Mouse (Mus musculus): Measurements from ENCODE around the gene Tssk6. TPM values are rescaled to one million over a fixed set of nuclear protein-coding genes. Genes with fewer than 3 reads are reported as not detected.
A peak's percentile ranks its signal among the peaks of the same experiment; 100 is the strongest.

Gene Tssk6
- total and polyA plus RNA-seq, 2 experiments, result 0.09 TPM; not detected in 1

- TF ChIP-seq POLR2A (IDR thresholded peaks at IDR 0.05; ENCODE audit: extremely low read depth, insufficient read depth, low read length) (no peak), CTCF (IDR thresholded peaks at IDR 0.05; ENCODE audit: low read depth, low read length) (0 out of 2 replicates have a peak, but pooled peaks have one; percentile 0)
- no peaks in the 10 kb centered on the region for H3K79me2 ChIP-seq (ENCODE audit: control insufficient read depth, insufficient read depth, low read length)
- DNase-seq (ENCODE audit: extremely low read depth, low read depth, low spot score), result no peak
- H3K27ac ChIP-seq (replicated peaks; ENCODE audit: insufficient read depth, low read depth, low read length), result no peak overlapping the region
- H3K36me3 ChIP-seq (ENCODE audit: control insufficient read depth, insufficient read depth, low read length), result no peaks in the 10 kb centered on the region
- no peak overlapping the region for H3K9ac ChIP-seq (ENCODE audit: low read depth, low read length)
- WGBS, result 85% methylated on average over 13 of the region's 13 CpGs
- H3K4me3 ChIP-seq (ENCODE audit: insufficient read depth, low read depth, low read length), result no peak overlapping the region
- no peaks in the 10 kb centered on the region for H3K27me3 ChIP-seq (ENCODE audit: control insufficient read depth, insufficient read depth, low read length)
- no peaks in the 10 kb centered on the region for H3K4me1 ChIP-seq (ENCODE audit: control insufficient read depth, insufficient read depth, low read length)
Measured at GRCm38 (mm10) chr8:69874654-69875053, 27.3 kb upstream of the Tssk6 start.

DNA sequence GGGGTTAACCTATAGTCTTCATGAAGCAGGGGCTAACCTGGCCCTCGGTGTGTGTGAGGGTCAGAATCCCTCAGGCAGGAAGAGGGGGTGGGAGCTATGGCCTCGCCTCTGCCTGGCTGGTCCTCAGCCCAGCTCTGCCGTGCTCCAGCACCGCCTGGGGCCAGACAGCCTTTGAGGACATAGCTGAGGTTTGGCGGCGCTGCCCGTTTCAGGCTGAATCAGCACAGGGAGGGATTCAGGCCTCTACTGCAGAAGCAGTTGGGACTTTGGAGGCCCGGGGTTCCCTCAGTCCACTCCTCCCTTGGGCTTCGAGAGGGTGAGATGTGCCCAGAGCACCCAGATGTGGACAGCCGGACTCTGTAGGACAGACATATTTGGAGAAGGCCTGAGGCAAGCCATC, 25.9 kb upstream of the Tssk6 start:
- no peak overlapping the region for H3K27ac ChIP-seq (replicated peaks; ENCODE audit: insufficient read depth, low read depth, low read length)
- no peak overlapping the region for H3K9ac ChIP-seq (ENCODE audit: low read depth, low read length)
- no peaks in the 10 kb centered on the region for H3K4me1 ChIP-seq (ENCODE audit: control insufficient read depth, insufficient read depth, low read length)
- H3K79me2 ChIP-seq (ENCODE audit: control insufficient read depth, insufficient read depth, low read length), result no peaks in the 10 kb centered on the region
- H3K36me3 ChIP-seq (ENCODE audit: control insufficient read depth, insufficient read depth, low read length), result no peaks in the 10 kb centered on the region
- no peak for DNase-seq (ENCODE audit: extremely low read depth, low read depth, low spot score)
- WGBS, result 61% methylated on average over 10 of the region's 10 CpGs
- peaks cover 8% of the 10 kb centered on the region for H3K27me3 ChIP-seq (ENCODE audit: control insufficient read depth, insufficient read depth, low read length)
- TF ChIP-seq POLR2A (IDR thresholded peaks at IDR 0.05; ENCODE audit: extremely low read depth, insufficient read depth, low read length), result no peak
- TF ChIP-seq CTCF (IDR thresholded peaks at IDR 0.05; ENCODE audit: low read depth, low read length), result no peak
- H3K4me3 ChIP-seq (ENCODE audit: insufficient read depth, low read depth, low read length), result no peak overlapping the region

DNA sequence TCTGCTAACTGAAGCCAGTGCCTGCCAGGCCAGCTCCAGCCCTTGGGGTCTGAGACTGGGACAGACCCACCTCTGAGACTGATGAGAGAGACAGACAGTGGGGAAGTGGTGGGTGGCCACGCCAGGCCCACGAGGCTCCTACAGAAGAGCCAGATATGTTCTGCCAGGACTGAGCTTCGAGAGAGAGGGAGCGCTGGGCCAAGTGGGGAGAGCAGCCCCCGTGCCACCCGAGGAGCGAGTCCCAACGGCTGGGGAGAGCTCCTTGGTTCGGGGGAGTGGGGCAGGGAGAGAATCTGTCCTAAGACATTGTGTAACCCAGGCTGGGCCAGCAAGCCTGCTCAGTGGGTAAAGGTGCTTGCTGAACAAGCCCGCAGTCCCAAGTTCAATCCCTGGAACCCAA, 25.0 kb upstream of the Tssk6 start:
- TF ChIP-seq POLR2A (IDR thresholded peaks at IDR 0.05; ENCODE audit: extremely low read depth, insufficient read depth, low read length) (no peak), CTCF (IDR thresholded peaks at IDR 0.05; ENCODE audit: low read depth, low read length) (no peak)
- DNase-seq (ENCODE audit: extremely low read depth, low read depth, low spot score), result no peak
- 85% methylated on average over 10 of the region's 10 CpGs for WGBS
- Histone ChIP-seq H3K4me1 (ENCODE audit: control insufficient read depth, insufficient read depth, low read length) (no peaks in the 10 kb centered on the region), H3K9ac (ENCODE audit: low read depth, low read length) (no peak overlapping the region), H3K36me3 (ENCODE audit: control insufficient read depth, insufficient read depth, low read length) (no peaks in the 10 kb centered on the region), H3K4me3 (ENCODE audit: insufficient read depth, low read depth, low read length) (no peak overlapping the region), H3K79me2 (ENCODE audit: control insufficient read depth, insufficient read depth, low read length) (no peaks in the 10 kb centered on the region), H3K27ac (replicated peaks; ENCODE audit: insufficient read depth, low read depth, low read length) (no peak overlapping the region), H3K27me3 (ENCODE audit: control insufficient read depth, insufficient read depth, low read length) (peaks cover 16% of the 10 kb centered on the region)

DNA sequence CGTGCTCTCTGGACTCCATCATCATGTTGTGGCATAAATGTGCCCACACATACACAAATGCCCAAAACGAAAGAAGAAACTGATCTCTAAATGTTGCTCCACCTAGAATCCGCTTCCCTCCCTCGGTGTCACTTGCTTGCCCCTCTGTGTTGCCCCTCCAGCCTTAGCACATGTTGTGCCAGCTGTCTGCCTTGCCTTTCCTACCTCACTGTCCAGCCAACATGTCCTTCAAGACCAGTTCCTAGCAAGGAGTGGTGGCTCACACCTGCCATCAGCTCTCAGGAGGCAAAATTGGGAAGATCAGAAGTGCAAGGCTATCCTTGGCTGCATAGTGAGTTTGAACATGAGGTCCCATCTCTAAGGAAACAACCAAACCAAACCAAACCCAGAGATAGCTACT, 24.6 kb upstream of the Tssk6 start:
- WGBS, result 86% methylated on average over 4 of the region's 4 CpGs
- H3K4me1 ChIP-seq (ENCODE audit: control insufficient read depth, insufficient read depth, low read length), result no peaks in the 10 kb centered on the region
- no peak overlapping the region for H3K9ac ChIP-seq (ENCODE audit: low read depth, low read length)
- H3K27me3 ChIP-seq (ENCODE audit: control insufficient read depth, insufficient read depth, low read length), result peaks cover 21% of the 10 kb centered on the region
- no peak for DNase-seq (ENCODE audit: extremely low read depth, low read depth, low spot score)
- TF ChIP-seq POLR2A (IDR thresholded peaks at IDR 0.05; ENCODE audit: extremely low read depth, insufficient read depth, low read length) (no peak), CTCF (IDR thresholded peaks at IDR 0.05; ENCODE audit: low read depth, low read length) (no peak)
- H3K79me2 ChIP-seq (ENCODE audit: control insufficient read depth, insufficient read depth, low read length), result no peaks in the 10 kb centered on the region
- H3K36me3 ChIP-seq (ENCODE audit: control insufficient read depth, insufficient read depth, low read length), result no peaks in the 10 kb centered on the region
- H3K4me3 ChIP-seq (ENCODE audit: insufficient read depth, low read depth, low read length), result no peak overlapping the region
- no peak overlapping the region for H3K27ac ChIP-seq (replicated peaks; ENCODE audit: insufficient read depth, low read depth, low read length)

GRCm38 (mm10) chr8:69877992-69878391, 24.0 kb upstream of the Tssk6 start:
- Histone ChIP-seq H3K79me2 (ENCODE audit: control insufficient read depth, insufficient read depth, low read length) (no peaks in the 10 kb centered on the region), H3K9ac (ENCODE audit: low read depth, low read length) (no peak overlapping the region), H3K4me1 (ENCODE audit: control insufficient read depth, insufficient read depth, low read length) (no peaks in the 10 kb centered on the region), H3K4me3 (ENCODE audit: insufficient read depth, low read depth, low read length) (no peak overlapping the region), H3K27me3 (ENCODE audit: control insufficient read depth, insufficient read depth, low read length) (peaks cover 27% of the 10 kb centered on the region), H3K36me3 (ENCODE audit: control insufficient read depth, insufficient read depth, low read length) (no peaks in the 10 kb centered on the region), H3K27ac (replicated peaks; ENCODE audit: insufficient read depth, low read depth, low read length) (no peak overlapping the region)
- no peak for TF ChIP-seq POLR2A (IDR thresholded peaks at IDR 0.05; ENCODE audit: extremely low read depth, insufficient read depth, low read length)
- no peak for TF ChIP-seq CTCF (IDR thresholded peaks at IDR 0.05; ENCODE audit: low read depth, low read length)
- WGBS, result 78% methylated on average over 3 of the region's 3 CpGs
- DNase-seq (ENCODE audit: extremely low read depth, low read depth, low spot score), result no peak

- Histone ChIP-seq H3K79me2 (ENCODE audit: control insufficient read depth, insufficient read depth, low read length) (no peaks in the 10 kb centered on the region), H3K4me1 (ENCODE audit: control insufficient read depth, insufficient read depth, low read length) (no peaks in the 10 kb centered on the region), H3K27ac (replicated peaks; ENCODE audit: insufficient read depth, low read depth, low read length) (no peak overlapping the region), H3K36me3 (ENCODE audit: control insufficient read depth, insufficient read depth, low read length) (no peaks in the 10 kb centered on the region), H3K27me3 (ENCODE audit: control insufficient read depth, insufficient read depth, low read length) (peaks cover 33% of the 10 kb centered on the region), H3K4me3 (ENCODE audit: insufficient read depth, low read depth, low read length) (no peak overlapping the region), H3K9ac (ENCODE audit: low read depth, low read length) (no peak overlapping the region)
- WGBS, result 68% methylated on average over 8 of the region's 8 CpGs
- TF ChIP-seq CTCF (IDR thresholded peaks at IDR 0.05; ENCODE audit: low read depth, low read length) (no peak), POLR2A (IDR thresholded peaks at IDR 0.05; ENCODE audit: extremely low read depth, insufficient read depth, low read length) (no peak)
- no peak for DNase-seq (ENCODE audit: extremely low read depth, low read depth, low spot score)
Measured at GRCm38 (mm10) chr8:69879678-69880077, 22.3 kb upstream of the Tssk6 start.

All from liver, adult 2 months (tissue).